Mouse (Mus musculus) lung, adult 2 months (tissue): ENCODE data around the gene Treml2.

ENCODE experiments used
- CTCF ChIP-seq: fragments of 200-500 bp; IDR thresholded peaks from 2 replicates; pipeline ENCODE4 v1.5.1; 2011; ENCODE audit warnings: mild to moderate bottlenecking, low read length, control low read depth; ENCODE audit not compliant: insufficient read depth
- POLR2A ChIP-seq: fragments of 200-500 bp; IDR thresholded peaks from 2 replicates; pipeline ENCODE4 v1.6.1; 2011; ENCODE audit warnings: low read depth, mild to moderate bottlenecking, control low read depth, low read length, borderline replicate concordance; ENCODE audit errors: extremely low read depth

- TF ChIP-seq POLR2A = no peak
- no peak for TF ChIP-seq CTCF
These were observed 901 bp downstream of the Treml2 start for GRCm38 (mm10) chr17:48300199-48300598.
